Mouse (Mus musculus): Measurements from ENCODE around the gene Lbh. TPM values are rescaled to one million over a fixed set of nuclear protein-coding genes. Genes with fewer than 3 reads are reported as not detected.

Lbh gene
- total RNA-seq, 2 experiments from 2014 or later = 27.2 to 35.0 TPM

GRCm38 (mm10) chr17:72938026-72938795 lies 20.1 kb downstream of the Lbh start:
- DNase-seq (ENCODE audit: low spot score in 2 of 2) = peak in 1 of 2 experiments; percentile 52

GRCm38 (mm10) chr17:72938871-72939568 lies 20.9 kb downstream of the Lbh start:
- DNase-seq (ENCODE audit: low spot score in 2 of 2) = no peak

GRCm38 (mm10) chr17:72939569-72939899 lies 21.4 kb downstream of the Lbh start:
- DNase-seq (ENCODE audit: low spot score in 2 of 2) = no peak

- DNase-seq (ENCODE audit: low spot score in 2 of 2) = no peak
Observed at GRCm38 (mm10) chr17:72944368-72944767, 26.3 kb downstream of the Lbh start.

- DNase-seq (ENCODE audit: low spot score in 2 of 2) = no peak
Observed at GRCm38 (mm10) chr17:72947111-72947859, 29.2 kb downstream of the Lbh start.

- DNase-seq (ENCODE audit: low spot score in 2 of 2) = no peak
Observed at GRCm38 (mm10) chr17:72948119-72948518, 30.0 kb downstream of the Lbh start.

GRCm38 (mm10) chr17:72949247-72949701 lies 31.2 kb downstream of the Lbh start:
- DNase-seq (ENCODE audit: low spot score in 2 of 2) = no peak

GRCm38 (mm10) chr17:72951331-72951730 lies 33.2 kb downstream of the Lbh start:
- no peak for DNase-seq (ENCODE audit: low spot score in 2 of 2)

GRCm38 (mm10) chr17:72953811-72954685 lies 35.9 kb downstream of the Lbh start:
- no peak for DNase-seq (ENCODE audit: low spot score in 2 of 2)

GRCm38 (mm10) chr17:72955534-72955933 lies 37.4 kb downstream of the Lbh start:
- DNase-seq (ENCODE audit: low spot score in 2 of 2) = no peak

- DNase-seq (ENCODE audit: low spot score in 2 of 2) = no peak
Observed at GRCm38 (mm10) chr17:72957016-72957415, 38.9 kb downstream of the Lbh start.

- no peak for DNase-seq (ENCODE audit: low spot score in 2 of 2)
Observed at GRCm38 (mm10) chr17:72958886-72959285, 40.8 kb downstream of the Lbh start.

- DNase-seq (ENCODE audit: low spot score in 2 of 2) = no peak
Observed at GRCm38 (mm10) chr17:72959497-72960039, 41.5 kb downstream of the Lbh start.

GRCm38 (mm10) chr17:72960243-72960642 lies 42.1 kb downstream of the Lbh start:
- no peak for DNase-seq (ENCODE audit: low spot score in 2 of 2)

- DNase-seq (ENCODE audit: low spot score in 2 of 2) = no peak
Observed at GRCm38 (mm10) chr17:72960873-72961272, 42.8 kb downstream of the Lbh start.

GRCm38 (mm10) chr17:72961953-72962630 lies 44.0 kb downstream of the Lbh start:
- no peak for DNase-seq (ENCODE audit: low spot score in 2 of 2)

GRCm38 (mm10) chr17:72965687-72966086 lies 47.6 kb downstream of the Lbh start:
- DNase-seq (ENCODE audit: low spot score in 2 of 2) = no peak

GRCm38 (mm10) chr17:72966091-72966531 lies 48.0 kb downstream of the Lbh start:
- DNase-seq (ENCODE audit: low spot score in 2 of 2) = no peak

GRCm38 (mm10) chr17:72966878-72967277 lies 48.8 kb downstream of the Lbh start:
- DNase-seq (ENCODE audit: low spot score in 2 of 2) = no peak

All from gastrocnemius, postnatal 4 days (tissue).